Mouse (Mus musculus): Measurements from ENCODE around the gene Gm13275. TPM values are rescaled to one million over a fixed set of nuclear protein-coding genes. Genes with fewer than 3 reads are reported as not detected.
"Not testable (repeated sequence)": the region's sequence is repeated elsewhere in the genome, so short reads cannot be mapped to it uniquely, and the experiment has no call there.

Gene Gm13275
- polyA plus RNA-seq (2015; fragmentation: Nextera tagmentation; extraction: Ambion mirVana): not detected in 2 replicates

GRCm38 (mm10) chr4:88793936-88794675, at the start of gene Gm13275:
Gm13275 (plus strand) TSS chr4:88794487.
- H3K27ac ChIP-seq; H3K4me2 ChIP-seq (replicated peaks); ATAC-seq; H3K9ac ChIP-seq (replicated peaks); H3K27me3 ChIP-seq; H3K36me3 ChIP-seq; H3K9me3 ChIP-seq; H3K4me1 ChIP-seq (replicated peaks); H3K4me3 ChIP-seq (replicated peaks): not testable (repeated sequence)
- 0% methylated on average over 9 of the region's 52 CpGs for WGBS

DNA sequence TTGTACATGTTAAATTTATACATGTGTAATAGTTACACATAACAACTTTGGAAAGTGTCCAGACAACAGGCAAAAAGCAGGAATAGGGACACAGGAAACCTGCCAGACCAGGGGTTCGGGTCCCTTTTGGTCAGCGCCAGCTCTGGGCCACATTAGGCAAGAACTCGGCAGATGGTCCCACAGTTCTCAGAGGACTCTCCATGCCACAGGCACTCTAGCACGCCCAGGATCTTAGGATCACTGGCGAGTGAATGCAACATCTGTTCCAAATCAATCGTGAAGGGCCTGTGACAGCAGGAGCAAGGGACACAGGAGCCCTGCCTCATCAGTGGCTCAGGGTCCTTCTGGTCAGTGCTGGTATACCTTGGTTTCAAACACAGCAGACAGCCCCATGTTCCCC, 44.4 kb upstream of the Gm13275 start:
- 70% methylated on average over 6 of the region's 6 CpGs for WGBS
- H3K9me3 ChIP-seq: no peaks in the 10 kb centered on the region
- no peak for ATAC-seq

DNA sequence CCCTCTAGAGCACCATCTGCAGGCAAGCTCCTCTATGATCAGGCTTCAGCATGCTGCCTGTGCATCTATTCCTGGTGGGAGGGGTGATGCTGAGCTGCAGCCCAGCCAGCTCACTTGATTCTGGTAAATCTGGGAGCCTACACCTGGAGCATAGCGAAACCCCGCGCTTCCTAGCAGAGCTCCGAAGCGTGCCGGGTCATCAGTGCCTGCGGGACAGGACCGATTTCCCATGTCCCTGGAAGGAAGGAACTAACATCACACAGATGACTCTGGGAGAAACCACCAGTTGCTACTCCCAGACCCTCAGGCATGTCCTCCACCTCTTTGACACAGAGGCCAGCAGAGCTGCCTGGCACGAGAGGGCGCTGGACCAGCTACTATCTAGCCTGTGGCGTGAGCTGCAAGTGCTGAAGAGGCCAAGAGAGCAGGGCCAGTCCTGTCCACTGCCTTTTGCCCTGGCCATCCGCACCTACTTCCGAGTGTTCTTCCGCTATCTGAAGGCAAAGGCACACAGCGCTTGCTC, 39.4 kb upstream of the Gm13275 start, which contains the start of gene Gm13271:
Gene Gm13271 (plus strand): TSS at position 51 of the 523 bp plus-strand sequence.
- H3K4me1 ChIP-seq (replicated peaks); H3K27me3 ChIP-seq; H3K9ac ChIP-seq (replicated peaks); H3K9me3 ChIP-seq; H3K36me3 ChIP-seq; H3K4me3 ChIP-seq (replicated peaks); H3K27ac ChIP-seq; H3K4me2 ChIP-seq (replicated peaks); ATAC-seq: not testable (repeated sequence)
- 76% methylated on average over 15 of the region's 15 CpGs for WGBS

More for the DNA sequence above, 44.4 kb upstream of the Gm13275 start:
- Histone ChIP-seq H3K27ac (no peak overlapping the region), H3K36me3 (no peaks in the 10 kb centered on the region), H3K4me1 (replicated peaks) (no peaks in the 10 kb centered on the region; the same call in 1 of the 2 replicates), H3K4me3 (replicated peaks) (no peak overlapping the region), H3K27me3 (no peaks in the 10 kb centered on the region), H3K9ac (replicated peaks) (no peak overlapping the region), H3K4me2 (replicated peaks) (no peak overlapping the region)

DNA sequence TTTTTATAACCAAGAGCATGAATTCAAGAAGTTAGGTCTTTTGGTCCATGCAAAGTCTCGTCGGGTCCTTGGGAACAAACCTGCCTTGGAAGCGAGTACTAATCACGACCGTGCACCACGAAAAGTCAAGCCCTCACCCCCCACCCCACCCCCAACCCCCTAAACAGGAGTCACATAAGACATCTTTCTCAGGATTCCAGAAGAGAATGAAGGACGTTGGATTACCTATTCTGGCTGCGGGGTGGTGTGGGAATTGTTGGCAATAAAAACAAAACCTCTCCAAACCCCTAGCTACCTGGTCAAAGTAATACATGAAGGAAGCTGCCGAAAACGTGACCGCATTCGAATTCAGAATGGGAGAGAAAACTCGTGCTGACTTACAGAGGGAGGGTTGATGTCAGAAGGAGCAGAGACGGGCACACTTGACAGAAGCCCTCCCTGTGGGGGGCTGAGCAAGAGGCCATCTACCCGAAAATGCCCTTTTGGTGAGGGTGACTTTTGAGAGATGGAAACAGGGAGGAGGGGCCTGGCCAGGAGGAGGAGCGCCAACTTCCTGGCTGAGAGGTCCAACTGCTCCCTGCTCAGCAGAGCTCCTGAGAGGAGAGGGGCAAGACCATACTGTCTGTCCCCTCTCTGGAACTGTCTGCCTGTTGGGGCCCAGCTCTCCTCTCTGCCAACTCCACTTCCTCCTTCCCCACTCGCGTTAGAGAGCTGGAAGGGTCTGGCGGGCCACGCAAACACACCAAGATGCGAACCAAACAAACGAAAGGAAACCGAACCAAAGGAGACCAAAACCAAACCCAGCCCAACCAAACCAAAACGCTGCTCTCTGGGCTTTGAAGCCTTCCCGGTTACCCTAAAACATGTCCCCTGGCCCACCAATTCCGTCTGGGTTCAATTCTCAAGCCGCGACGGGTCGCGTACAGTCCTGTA, 37.4 kb upstream of the Gm13275 start:
- not testable (repeated sequence) for H3K27me3 ChIP-seq; H3K9me3 ChIP-seq; H3K4me1 ChIP-seq (replicated peaks); ATAC-seq; H3K36me3 ChIP-seq
- peak overlapping the region; percentile 67 for H3K27ac ChIP-seq
- WGBS: 11% methylated on average over 29 of the region's 31 CpGs
- H3K4me3 ChIP-seq (replicated peaks): peak overlapping the region; percentile 40
- peak overlapping the region; percentile 63 for H3K4me2 ChIP-seq (replicated peaks)
- H3K9ac ChIP-seq (replicated peaks): peak overlapping the region; percentile 53

GRCm38 (mm10) chr4:88757628-88758031, 36.7 kb upstream of the Gm13275 start:
- H3K4me1 ChIP-seq (replicated peaks); H3K36me3 ChIP-seq; H3K27me3 ChIP-seq; H3K9me3 ChIP-seq: not testable (repeated sequence)
- Histone ChIP-seq H3K9ac (replicated peaks) (peak overlapping the region; percentile 53), H3K4me2 (replicated peaks) (peak overlapping the region; percentile 63), H3K27ac (peak overlapping the region; percentile 67), H3K4me3 (replicated peaks) (peak overlapping the region; percentile 40)
- under 1% methylated on average over 21 of the region's 21 CpGs for WGBS
- peak; percentile 100 for ATAC-seq

- H3K27me3 ChIP-seq; H3K9me3 ChIP-seq; H3K4me1 ChIP-seq (replicated peaks); H3K27ac ChIP-seq; ATAC-seq; H3K4me3 ChIP-seq (replicated peaks); H3K4me2 ChIP-seq (replicated peaks); H3K36me3 ChIP-seq; H3K9ac ChIP-seq (replicated peaks): not testable (repeated sequence)
- WGBS: 90% methylated on average over 9 of the region's 9 CpGs
These were observed 35.5 kb upstream of the Gm13275 start for GRCm38 (mm10) chr4:88758751-88759150.

GRCm38 (mm10) chr4:88759610-88760268, 34.5 kb upstream of the Gm13275 start, which contains the start of gene Gm13283:
Gm13283 (plus strand) TSS chr4:88760119.
- H3K9ac ChIP-seq (replicated peaks); H3K27ac ChIP-seq; ATAC-seq; H3K27me3 ChIP-seq; H3K4me1 ChIP-seq (replicated peaks); H3K36me3 ChIP-seq; H3K9me3 ChIP-seq: not testable (repeated sequence)
- peak within 1 kb of the TSS; percentile 60 for H3K4me2 ChIP-seq (replicated peaks)
- H3K4me3 ChIP-seq (replicated peaks): peak within 1 kb of the TSS; percentile 32
- WGBS: 23% methylated on average over 7 of the region's 14 CpGs

- H3K4me1 ChIP-seq (replicated peaks); ATAC-seq; H3K36me3 ChIP-seq; H3K27me3 ChIP-seq; H3K27ac ChIP-seq; H3K9me3 ChIP-seq; H3K9ac ChIP-seq (replicated peaks): not testable (repeated sequence)
- 0% methylated on average over 17 of the region's 28 CpGs for WGBS
- peak overlapping the region; percentile 32 for H3K4me3 ChIP-seq (replicated peaks)
- H3K4me2 ChIP-seq (replicated peaks): peak overlapping the region; percentile 60
These were observed 33.9 kb upstream of the Gm13275 start for GRCm38 (mm10) chr4:88760431-88760830.

DNA sequence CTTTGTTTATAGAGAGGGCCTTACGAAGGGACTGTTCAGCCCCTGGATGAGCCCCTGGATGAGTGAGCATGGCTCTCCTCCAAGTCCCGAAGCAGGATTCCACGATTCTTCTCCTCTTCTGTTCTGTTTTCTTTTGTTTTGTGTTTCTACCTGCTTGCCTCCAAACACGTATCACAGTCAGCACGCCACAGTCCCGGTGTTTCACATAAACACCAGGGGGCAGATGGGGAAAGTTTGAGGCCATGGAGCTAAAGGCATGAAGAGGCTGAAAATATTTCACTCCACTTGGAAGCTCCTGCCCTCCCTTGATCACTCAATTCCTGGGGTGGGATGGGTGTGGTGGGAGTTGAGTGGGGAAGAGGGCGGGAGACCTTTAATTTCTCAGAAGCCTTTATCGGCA, 32.5 kb upstream of the Gm13275 start:
- not testable (repeated sequence) for H3K36me3 ChIP-seq; H3K9me3 ChIP-seq; H3K27me3 ChIP-seq; H3K4me2 ChIP-seq (replicated peaks); ATAC-seq; H3K27ac ChIP-seq; H3K4me3 ChIP-seq (replicated peaks); H3K4me1 ChIP-seq (replicated peaks); H3K9ac ChIP-seq (replicated peaks)
- 73% methylated on average over 6 of the region's 8 CpGs for WGBS

- H3K27me3 ChIP-seq; H3K27ac ChIP-seq; H3K4me3 ChIP-seq (replicated peaks); H3K9me3 ChIP-seq; ATAC-seq; H3K9ac ChIP-seq (replicated peaks); H3K4me1 ChIP-seq (replicated peaks); H3K4me2 ChIP-seq (replicated peaks); H3K36me3 ChIP-seq: not testable (repeated sequence)
- 56% methylated on average over 9 of the region's 9 CpGs for WGBS
These were observed 31.9 kb upstream of the Gm13275 start for GRCm38 (mm10) chr4:88762341-88762740.

GRCm38 (mm10) chr4:88763384-88764018, 30.8 kb upstream of the Gm13275 start:
- H3K27me3 ChIP-seq; H3K9ac ChIP-seq (replicated peaks); H3K36me3 ChIP-seq; H3K27ac ChIP-seq; H3K9me3 ChIP-seq; H3K4me1 ChIP-seq (replicated peaks); ATAC-seq: not testable (repeated sequence)
- H3K4me2 ChIP-seq (replicated peaks): peak overlapping the region; percentile 59
- 4% methylated on average over 29 of the region's 42 CpGs for WGBS
- H3K4me3 ChIP-seq (replicated peaks): peak overlapping the region; percentile 36

Measured in midbrain, embryonic 13.5 days (tissue).